Mouse (Mus musculus) liver, embryonic 11.5 days (tissue): ENCODE results near the gene Pafah1b3. TPM values are rescaled to one million over a fixed set of nuclear protein-coding genes. Genes with fewer than 3 reads are reported as not detected.
A peak's percentile ranks its signal among the peaks of the same experiment; 100 is the strongest.
"Not testable (repeated sequence)": the region's sequence is repeated elsewhere in the genome, so short reads cannot be mapped to it uniquely, and the experiment has no call there.

Source experiments
- ATAC-seq: fragments of 200-750 bp; cut with Nextera tagmentation; replicated peaks from 2 replicates; pipeline ENCODE4 v1.8.0; 2017; ENCODE audit warnings: moderate number of reproducible peaks, mild to moderate bottlenecking, moderate TSS enrichment, moderate library complexity; ENCODE audit not compliant: low FRiP score
- DNase-seq: peaks from one replicate; pipeline ENCODE4 v3.0.0-alpha.2; 2017; ENCODE audit warnings: low spot score
- H3K27ac ChIP-seq: fragments of 300-500 bp; sonication (generic); 2 replicates; pipeline ENCODE4 v1.5.1; 2014; ENCODE audit warnings: mild to moderate bottlenecking, low read depth, low read length, control low read depth
- H3K27me3 ChIP-seq: fragments of 300-500 bp; sonication (generic); replicated peaks from 2 replicates; pipeline ENCODE4 v1.6.1; 2014; ENCODE audit warnings: low read length, mixed read lengths; ENCODE audit not compliant: control insufficient read depth, insufficient read depth
- H3K36me3 ChIP-seq: fragments of 300-500 bp; sonication (generic); 2 replicates; pipeline ENCODE4 v1.6.1; 2014; ENCODE audit warnings: mild to moderate bottlenecking, low read length, moderate library complexity, mixed read lengths; ENCODE audit not compliant: control insufficient read depth, insufficient read depth
- H3K4me1 ChIP-seq: fragments of 300-500 bp; sonication (generic); replicated peaks from 2 replicates; pipeline ENCODE4 v1.6.1; 2014; ENCODE audit warnings: low read length, mixed read lengths; ENCODE audit not compliant: control insufficient read depth, insufficient read depth
- H3K4me2 ChIP-seq: fragments of 300-500 bp; sonication (generic); 2 replicates; pipeline ENCODE4 v1.6.1; 2014; ENCODE audit warnings: mild to moderate bottlenecking, control low read depth, moderate library complexity
- H3K4me3 ChIP-seq: fragments of 300-500 bp; sonication (generic); 2 replicates; pipeline ENCODE4 v1.5.1; 2014; ENCODE audit warnings: low read depth, low read length, control low read depth
- H3K9ac ChIP-seq: fragments of 300-500 bp; sonication (generic); 2 replicates; pipeline ENCODE4 v1.6.1; 2014; ENCODE audit warnings: low read depth, low read length, control low read depth
- H3K9me3 ChIP-seq: fragments of 300-500 bp; sonication (generic); 2 replicates; pipeline ENCODE4 v1.6.1; 2016; ENCODE audit warnings: low read length, inconsistent platforms, mixed read lengths; ENCODE audit not compliant: control insufficient read depth
- WGBS: fragments of 180-500 bp; shearing (Covaris S2); extraction: QIAGEN DNeasy Blood & Tissue Kit; methylation state at CpG from one replicate; pipeline ENCODE4 v1.1.7; 2014; 5-methylcytosine and 5-hydroxymethylcytosine counted together
- polyA plus RNA-seq: library from polyadenylated mRNA; unstranded; fragments of >200 nt; fragmentation: Nextera tagmentation; extraction: Ambion mirVana; gene quantifications from 2 replicates; pipeline ENCODE4 v1.2.1, GENCODE M21; 2014

The Pafah1b3 gene
- polyA plus RNA-seq, 1 experiment from 2014 or later: 106 TPM

DNA sequence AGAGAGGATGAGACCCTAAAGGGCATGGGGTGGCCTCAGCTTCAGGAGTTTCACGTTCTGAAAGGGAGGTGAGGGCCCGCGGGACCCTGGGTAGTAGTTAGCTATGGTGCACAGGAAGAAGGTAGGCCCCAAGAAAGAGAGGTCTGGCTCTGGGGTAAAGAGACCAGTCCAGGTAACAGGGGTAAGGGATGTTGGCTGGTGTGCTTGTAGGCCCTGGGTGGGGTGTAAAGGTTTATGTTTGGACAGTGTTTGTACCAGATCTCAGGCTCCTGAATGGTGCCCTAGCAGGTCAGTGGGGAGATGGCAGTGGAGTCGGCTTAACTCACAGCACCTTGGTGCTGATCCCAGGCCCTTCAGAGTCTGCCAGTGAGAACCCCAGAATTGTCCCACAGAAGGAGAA is 28.8 kb downstream of the Pafah1b3 start:
- WGBS: 31% methylated on average over 4 of the region's 4 CpGs

DNA sequence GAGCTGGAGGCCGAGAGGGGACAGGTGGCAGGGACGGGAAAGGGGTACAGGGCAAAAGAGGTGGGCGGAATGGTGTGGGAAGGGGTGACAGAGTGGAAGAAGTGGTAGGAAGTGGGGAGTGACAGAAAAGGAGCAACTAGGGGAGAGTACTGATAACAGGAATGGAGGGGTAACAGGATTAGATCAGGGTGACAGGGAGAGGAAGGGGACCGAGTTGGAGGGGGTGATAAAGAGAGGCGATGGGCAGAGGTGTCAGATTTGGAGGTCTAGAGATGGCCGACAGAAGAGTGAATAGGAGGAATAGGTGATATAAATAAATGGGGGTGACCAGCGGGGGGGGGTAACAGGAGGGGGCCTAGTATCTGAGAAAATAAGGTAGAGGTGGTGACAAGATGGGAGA is 29.2 kb downstream of the Pafah1b3 start:
- H3K4me1 ChIP-seq: peaks cover 39% of the 10 kb centered on the region
- peak overlapping the region; percentile 83 for H3K27ac ChIP-seq
- H3K27me3 ChIP-seq: no peaks in the 10 kb centered on the region
- peak overlapping the region; percentile 90 for H3K9ac ChIP-seq
- peak overlapping the region; percentile 95 for H3K4me2 ChIP-seq
- 1% methylated on average over 7 of the region's 7 CpGs for WGBS
- peak overlapping the region; percentile 85 for H3K4me3 ChIP-seq
- DNase-seq (no peak), ATAC-seq (no peak)
- peaks cover 15% of the 10 kb centered on the region; the same call in 1 of the 2 replicates for H3K36me3 ChIP-seq
- H3K9me3 ChIP-seq: no peaks in the 10 kb centered on the region

More for the DNA sequence above, 28.8 kb downstream of the Pafah1b3 start:
- no peak for ATAC-seq
- H3K27me3 ChIP-seq: no peaks in the 10 kb centered on the region
- no peaks in the 10 kb centered on the region for H3K9me3 ChIP-seq
- H3K4me2 ChIP-seq: peak overlapping the region; percentile 95
- peak overlapping the region; percentile 85 for H3K4me3 ChIP-seq
- H3K4me1 ChIP-seq: peaks cover 39% of the 10 kb centered on the region
- H3K36me3 ChIP-seq: peaks cover 15% of the 10 kb centered on the region; the same call in 1 of the 2 replicates
- peak overlapping the region; percentile 90 for H3K9ac ChIP-seq
- no peak for DNase-seq
- peak overlapping the region; percentile 83 for H3K27ac ChIP-seq

DNA sequence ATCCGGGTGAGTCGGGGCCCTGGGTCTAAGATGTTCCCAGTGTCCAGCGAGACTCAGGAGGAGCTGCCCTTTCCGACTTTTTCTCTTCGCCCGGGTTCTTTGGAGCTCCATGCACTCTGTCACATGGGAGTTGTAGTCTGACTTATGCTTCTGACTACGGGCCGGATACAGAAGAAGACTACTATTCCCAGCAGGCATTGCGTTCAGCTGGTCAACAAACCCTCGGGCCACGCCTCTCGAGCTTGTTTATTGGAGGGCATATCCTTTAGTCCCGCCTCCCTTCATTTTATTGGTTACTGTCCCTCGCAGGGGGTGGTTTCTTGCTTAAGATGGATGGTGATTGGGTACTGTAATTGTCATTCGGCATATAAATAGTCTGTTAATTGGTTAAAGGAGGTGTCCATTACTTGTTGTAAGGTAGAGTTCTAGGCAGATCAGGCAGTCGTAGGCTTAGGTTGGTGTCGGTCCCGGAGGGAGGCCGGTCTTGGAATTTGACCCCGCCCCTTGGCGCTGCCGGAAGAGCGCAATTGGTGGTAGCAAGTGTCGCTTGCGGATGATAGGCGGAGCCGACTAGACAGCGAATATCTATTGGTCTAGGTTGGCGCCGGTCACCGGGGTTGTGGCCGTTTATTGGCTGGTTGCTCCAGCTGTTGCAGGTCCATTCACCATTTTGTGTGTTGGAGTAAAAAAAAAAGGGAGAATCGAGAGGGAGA is 29.9 kb downstream of the Pafah1b3 start:
- WGBS: under 1% methylated on average over 33 of the region's 33 CpGs
- H3K4me1 ChIP-seq: peaks cover 32% of the 10 kb centered on the region
- peaks cover 15% of the 10 kb centered on the region; the same call in 1 of the 2 replicates for H3K36me3 ChIP-seq
- H3K9ac ChIP-seq: peak overlapping the region; percentile 90
- no peaks in the 10 kb centered on the region for H3K9me3 ChIP-seq
- no peaks in the 10 kb centered on the region for H3K27me3 ChIP-seq
- H3K27ac ChIP-seq: peak overlapping the region; percentile 83
- peak overlapping the region; percentile 85 for H3K4me3 ChIP-seq
- DNase-seq (peak; percentile 93), ATAC-seq (peak; percentile 90)
- peak overlapping the region; percentile 95 for H3K4me2 ChIP-seq

DNA sequence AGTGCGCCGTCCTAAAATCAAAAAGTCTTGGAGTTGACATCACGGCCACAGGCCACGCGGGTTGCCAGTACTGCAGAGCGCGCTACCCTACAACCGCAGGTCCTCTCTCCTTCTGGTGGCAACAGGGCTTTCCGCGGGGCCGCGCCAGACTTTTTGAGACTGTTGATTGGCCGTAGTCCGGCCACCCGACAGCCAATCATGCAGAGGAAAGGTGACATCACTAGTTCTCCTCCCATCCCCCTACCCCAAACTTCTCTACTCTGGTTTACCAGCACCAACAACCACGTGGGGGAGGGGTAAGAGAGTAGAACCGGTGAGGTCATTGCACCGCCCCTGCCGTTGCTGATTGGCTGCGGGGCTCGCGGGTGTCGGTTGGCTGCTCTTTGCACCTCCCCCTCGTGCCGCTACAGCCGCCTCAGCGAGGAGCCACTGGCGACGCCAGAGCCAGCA is 30.5 kb downstream of the Pafah1b3 start, which contains the start of gene Cic:
Gene Cic (plus strand): TSS at position 404 of the 450 bp plus-strand sequence.
- Histone ChIP-seq H3K9me3 (no peaks in the 10 kb centered on the region), H3K9ac (peak within 1 kb of the TSS; percentile 90), H3K27ac (peak within 1 kb of the TSS; percentile 83), H3K36me3 (peaks cover 11% of the 10 kb centered on the region; the same call in 1 of the 2 replicates), H3K27me3 (no peaks in the 10 kb centered on the region), H3K4me1 (peaks cover 31% of the 10 kb centered on the region), H3K4me3 (peak within 1 kb of the TSS; percentile 85), H3K4me2 (peak within 1 kb of the TSS; percentile 95)
- peak; percentile 84 for ATAC-seq
- DNase-seq: peak; percentile 100
- WGBS: under 1% methylated on average over 29 of the region's 29 CpGs

DNA sequence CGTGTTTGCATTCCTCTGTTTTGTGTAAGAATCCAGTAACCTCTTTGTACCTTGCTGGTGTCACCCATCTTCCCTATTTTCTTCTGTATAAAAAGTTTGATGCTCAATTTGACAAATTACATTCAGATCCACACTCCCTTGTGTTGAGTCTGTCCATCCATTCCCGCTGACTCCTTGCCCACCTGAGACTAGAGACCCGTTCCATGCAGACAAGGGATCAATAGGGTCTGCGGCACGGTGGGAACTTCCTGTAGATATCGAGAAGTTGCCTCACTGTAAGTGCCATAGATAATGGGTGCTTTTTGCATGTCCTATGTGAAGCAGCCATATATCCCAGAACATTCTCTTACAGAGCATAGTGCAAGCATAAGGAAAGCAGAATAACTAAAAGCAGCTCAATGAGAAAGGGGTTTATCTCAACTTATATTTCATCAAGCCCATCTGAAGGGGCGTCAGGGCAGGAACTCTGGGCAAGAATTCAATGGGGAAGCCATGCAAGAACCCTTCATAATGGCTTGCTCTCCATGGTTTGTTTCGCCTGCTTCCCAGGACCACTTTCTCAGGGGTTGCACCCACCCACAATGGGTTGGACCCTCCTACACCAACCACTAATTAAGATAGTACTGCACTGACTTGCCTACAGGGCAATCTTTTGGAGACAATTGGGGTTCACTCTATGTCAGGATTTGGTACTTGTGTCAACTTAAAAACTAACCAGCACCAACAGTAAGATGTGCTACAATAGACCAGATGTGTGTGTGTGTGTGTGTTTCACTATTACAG is 31.4 kb downstream of the Pafah1b3 start:
- DNase-seq (no peak), ATAC-seq (no peak)
- WGBS: 71% methylated on average over 8 of the region's 8 CpGs
- peak overlapping the region; percentile 84 for H3K4me2 ChIP-seq
- peaks cover 31% of the 10 kb centered on the region for H3K4me1 ChIP-seq
- peak overlapping the region; percentile 85 for H3K4me3 ChIP-seq
- peaks cover 3% of the 10 kb centered on the region; the same call in 1 of the 2 replicates for H3K36me3 ChIP-seq
- H3K27me3 ChIP-seq: no peaks in the 10 kb centered on the region
- H3K27ac ChIP-seq: no peak overlapping the region
- no peaks in the 10 kb centered on the region for H3K9me3 ChIP-seq
- peak overlapping the region; percentile 68; the same call in 1 of the 2 replicates for H3K9ac ChIP-seq

DNA sequence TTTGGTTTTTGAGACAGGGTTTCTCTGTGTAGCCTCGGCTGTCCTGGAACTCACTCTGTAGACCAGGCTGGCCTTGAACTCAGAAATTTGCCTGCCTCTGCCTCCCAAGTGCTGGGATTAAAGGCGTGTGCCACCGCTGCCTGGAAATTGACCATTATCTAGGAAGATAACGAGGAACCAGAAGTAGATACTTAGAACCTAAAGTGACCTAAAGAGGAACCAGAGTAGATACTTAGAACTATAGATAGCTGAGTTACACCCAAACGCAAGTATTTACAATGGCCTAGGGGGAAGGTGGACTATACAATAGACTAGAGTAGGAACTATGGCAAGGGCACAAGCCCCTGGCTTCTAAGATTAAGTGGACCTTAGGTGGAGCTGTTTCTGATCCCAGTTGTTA is 32.0 kb downstream of the Pafah1b3 start:
- not testable (repeated sequence) for ATAC-seq, H3K36me3 ChIP-seq, H3K27me3 ChIP-seq, H3K9me3 ChIP-seq, H3K27ac ChIP-seq, H3K4me3 ChIP-seq, DNase-seq, H3K9ac ChIP-seq, H3K4me2 ChIP-seq
- H3K4me1 ChIP-seq: peaks cover 31% of the 10 kb centered on the region
- WGBS: 57% methylated on average over 5 of the region's 5 CpGs

DNA sequence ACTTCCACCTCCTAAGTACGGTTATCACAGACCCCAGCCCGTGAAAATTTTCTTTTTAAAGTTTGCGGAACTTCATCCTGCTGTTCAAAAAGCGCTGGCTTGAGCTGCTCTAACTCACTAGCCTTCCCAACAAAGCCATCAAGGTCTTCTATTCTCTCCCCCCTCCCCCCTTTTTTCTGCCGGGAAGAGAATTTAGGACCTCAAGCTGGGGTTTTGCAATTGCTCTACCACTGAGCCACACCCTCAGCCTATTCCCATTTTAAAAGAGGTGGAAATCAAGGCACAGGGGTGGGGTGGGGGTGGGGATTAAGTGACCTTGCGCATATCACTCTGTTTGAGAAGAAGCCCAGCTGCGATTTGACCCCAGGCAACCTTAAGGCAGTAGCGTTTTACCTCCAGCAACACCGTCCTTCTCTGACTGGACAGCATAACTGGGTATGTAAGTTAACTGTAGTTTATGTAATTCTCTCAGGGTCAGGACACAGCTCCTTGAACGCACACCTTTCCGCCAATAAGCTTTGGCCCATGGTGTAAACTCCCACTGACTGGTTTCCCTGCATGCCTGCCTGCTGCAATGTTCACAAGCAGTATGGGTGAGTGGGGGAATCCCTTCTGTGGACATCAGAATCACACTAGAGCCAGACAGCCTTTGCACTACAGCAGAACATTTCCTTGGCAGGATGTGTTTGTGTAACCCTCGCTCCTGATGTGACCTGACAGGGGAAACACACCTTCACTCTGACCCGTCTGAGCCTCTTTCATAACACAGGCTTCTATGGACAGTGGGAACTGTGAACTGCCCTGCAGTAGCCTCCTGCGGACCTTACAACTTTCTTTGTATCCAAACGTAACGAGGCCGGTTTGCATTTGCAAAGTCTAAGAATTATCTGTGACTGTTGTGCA is 33.6 kb downstream of the Pafah1b3 start:
- Histone ChIP-seq H3K27me3 (no peaks in the 10 kb centered on the region), H3K36me3 (no peaks in the 10 kb centered on the region), H3K4me1 (peaks cover 21% of the 10 kb centered on the region), H3K9me3 (no peaks in the 10 kb centered on the region), H3K9ac (no peak overlapping the region), H3K4me2 (no peak overlapping the region; the same call in 1 of the 2 replicates), H3K27ac (no peak overlapping the region), H3K4me3 (no peak overlapping the region)
- ATAC-seq: no peak
- DNase-seq: no peak
- WGBS: 41% methylated on average over 17 of the region's 17 CpGs

DNA sequence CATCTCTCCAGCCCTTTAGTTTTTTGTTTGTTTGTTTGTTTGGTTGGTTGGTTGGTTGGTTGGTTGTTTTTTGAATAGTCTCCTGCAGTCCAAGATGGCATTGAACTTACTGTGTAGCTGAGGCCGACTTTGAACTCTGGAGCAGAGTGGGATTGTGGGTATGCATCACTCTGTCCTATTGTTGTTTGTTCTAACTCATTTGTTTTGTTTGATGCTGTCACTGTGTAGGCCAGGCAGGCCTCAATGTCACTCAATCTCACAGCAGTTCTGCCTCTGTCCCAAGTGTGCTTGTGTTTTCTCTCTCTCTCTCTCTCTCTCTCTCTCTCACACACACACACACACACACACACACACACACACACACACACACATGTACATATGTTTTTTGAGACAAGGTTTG is 35.9 kb downstream of the Pafah1b3 start:
- no peak overlapping the region for H3K27ac ChIP-seq

More for the DNA sequence above, 35.9 kb downstream of the Pafah1b3 start:
- WGBS: 81% methylated on average over 1 of the region's 1 CpGs
- Histone ChIP-seq H3K4me2 (no peak overlapping the region), H3K36me3 (no peaks in the 10 kb centered on the region), H3K4me1 (peaks cover 14% of the 10 kb centered on the region), H3K4me3 (no peak overlapping the region), H3K9ac (no peak overlapping the region), H3K9me3 (no peaks in the 10 kb centered on the region), H3K27me3 (no peaks in the 10 kb centered on the region)
- ATAC-seq (no peak), DNase-seq (no peak)
